Mouse (Mus musculus) testis, adult 2 months (tissue): ENCODE results near the gene Kcnj15.

Source experiments
- CTCF ChIP-seq: fragments of 200-500 bp; IDR thresholded peaks from 2 replicates; pipeline ENCODE4 v1.5.1; 2012; ENCODE audit warnings: low read depth, mild to moderate bottlenecking, inconsistent platforms, low read length, moderate library complexity; ENCODE audit not compliant: control insufficient read depth, insufficient read depth, insufficient replicate concordance
- POLR2A ChIP-seq: fragments of 200-500 bp; IDR thresholded peaks from 2 replicates; pipeline ENCODE4 v1.6.1; 2012; ENCODE audit warnings: low read depth, mild to moderate bottlenecking, inconsistent platforms, low read length, moderate library complexity; ENCODE audit not compliant: control insufficient read depth

GRCm38 (mm10) chr16:95321945-95322625 is 64.7 kb downstream of the Kcnj15 start:
- TF ChIP-seq CTCF: no peak
- no peak for TF ChIP-seq POLR2A
